ENCODE assay signal across 13 mouse cellular contexts in the genomic region with DNA sequence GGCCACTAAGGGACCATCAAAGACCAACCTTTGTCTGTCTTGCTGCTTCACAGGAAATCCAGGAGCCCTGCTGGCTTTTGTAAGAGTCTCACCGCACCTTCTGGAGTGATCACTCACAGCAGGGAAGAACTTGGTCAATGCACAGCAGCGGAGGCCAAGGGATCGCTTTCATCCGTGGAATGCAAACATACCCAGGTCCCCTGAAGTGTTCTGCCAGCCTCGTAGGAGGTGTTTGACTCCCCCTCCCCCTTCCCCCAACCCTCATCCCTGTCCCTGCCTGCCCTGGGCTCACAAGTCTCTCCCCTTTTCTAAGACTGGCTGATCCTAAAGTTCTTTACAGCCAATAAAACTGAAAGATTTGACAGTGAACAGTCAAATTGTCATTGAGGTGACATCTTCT.
"Had no signal": no experiment of that assay in that cellular context is flagged by ENCODE, and none has a peak within 500 bp of the region (broad histone marks: within the 10 kb centered on the region; RNA-seq: fewer than 3 reads in every experiment).

No protein-coding gene starts in this region.

- H3K4me3 ChIP-seq: intestine, embryonic 15.5 days; layer of hippocampus, adult 2 months; limb, embryonic 13.5 days; liver, embryonic 15.5 days; midbrain, embryonic 13.5 days; myocyte; neural tube, embryonic 15.5 days had no signal

- DNase-seq: kidney, adult 18-20 months; kidney, postnatal 10 days; left cerebral cortex, postnatal 4 days; thymus, adult 18-20 months; thymus, postnatal 14 days had no signal

- H3K4me1 ChIP-seq: neural tube, embryonic 15.5 days had no signal

- ATAC-seq: intestine, embryonic 15.5 days; midbrain, embryonic 13.5 days had no signal

- H3K9me3 ChIP-seq: intestine, embryonic 15.5 days; limb, embryonic 13.5 days; liver, embryonic 15.5 days; midbrain, embryonic 13.5 days; neural tube, embryonic 15.5 days had no signal

- H3K9ac ChIP-seq: intestine, embryonic 15.5 days; limb, embryonic 13.5 days; liver, embryonic 15.5 days; midbrain, embryonic 13.5 days; neural tube, embryonic 15.5 days had no signal

- H3K27ac ChIP-seq: intestine, embryonic 15.5 days; layer of hippocampus, adult 2 months; limb, embryonic 13.5 days; liver, embryonic 15.5 days; midbrain, embryonic 13.5 days; neural tube, embryonic 15.5 days had no signal

- H3K27me3 ChIP-seq: intestine, embryonic 15.5 days; liver, embryonic 15.5 days; midbrain, embryonic 13.5 days; neural tube, embryonic 15.5 days had no signal

- H3K4me2 ChIP-seq: intestine, embryonic 15.5 days; limb, embryonic 13.5 days; liver, embryonic 11.5 days; liver, embryonic 15.5 days; midbrain, embryonic 13.5 days; neural tube, embryonic 15.5 days had no signal

- H3K36me3 ChIP-seq: intestine, embryonic 15.5 days; limb, embryonic 13.5 days; liver, embryonic 15.5 days; midbrain, embryonic 13.5 days; neural tube, embryonic 15.5 days had no signal
